Mouse (Mus musculus): ENCODE results near the gene Psma6.

- TF ChIP-seq POLR2A (IDR thresholded peaks at IDR 0.05; ENCODE audit: borderline replicate concordance, extremely low read depth, low read depth, low read length) = no peak
- TF ChIP-seq CTCF (IDR thresholded peaks at IDR 0.05; ENCODE audit: insufficient read depth, low read length) = no peak
These were observed 12.5 kb downstream of the Psma6 start for GRCm38 (mm10) chr12:55396536-55396935.

Data from lung, adult 2 months (tissue).